Comparison of ENCODE assay signal across 8 mouse cellular contexts in genomic region chr16:97312960-97313686, GRCm38 (mm10). TPM values are rescaled to one million over a fixed set of nuclear protein-coding genes. Genes with fewer than 3 reads are reported as not detected.
DNase-seq lines count a peak whose midpoint lies in the region; ATAC-seq lines count a peak whose summit lies in the region.

No protein-coding gene starts in this region.

- DNase-seq in ZHBTc4 (ENCODE audit: low read depth, low spot score), result peak; percentile 74
- peak; percentile 89 to 93 for DNase-seq in cerebellum, postnatal 10 days
- DNase-seq in frontal cortex, postnatal 36 days (ENCODE audit: low spot score in 2 of 2), result peak; percentile 84 to 90
- peak; percentile 78 to 91 for DNase-seq in left cerebral cortex, adult 18-20 months (ENCODE audit: low spot score in 2 of 2)
- DNase-seq in right cerebral cortex, postnatal 25 days, result peak; percentile 76

- ATAC-seq in inflammation-experienced regulatory T-cells, adult 6 months, result peak; percentile 50
- ATAC-seq in megakaryocyte, adult 5-6 weeks (ENCODE audit: poor library complexity, severe bottlenecking), result peak; percentile 68
- no peak for ATAC-seq in erythroid progenitor cell, adult 5-6 weeks (replicated peaks; ENCODE audit: low FRiP score, poor library complexity, severe bottlenecking)

RNA-seq across cellular contexts. Expression of gene Bace2, which starts 43.4 kb away (rescaled TPM):
- polyA plus RNA-seq in inflammation-experienced regulatory T-cells, adult 6 months (2017; shearing (Covaris generic)), result 1 to 10 TPM; 1.4 to 4.3 (median 3.6) TPM
- 1 to 10 TPM; 4.9 to 6.0 TPM for total RNA-seq in left cerebral cortex, adult 18-20 months (2021)
- total RNA-seq in megakaryocyte, adult 5-6 weeks (2015), result not detected in 2 replicates
- total RNA-seq in megakaryocyte, adult 5-6 weeks (2017), result not detected in 2 replicates
- total RNA-seq in erythroid progenitor cell, adult 5-6 weeks (2015; ENCODE audit: low replicate concordance), result not detected in 2 replicates
- not detected in 2 replicates for total RNA-seq in erythroid progenitor cell, adult 5-6 weeks (2017; ENCODE audit: low replicate concordance)

Comparison
In these comparisons a context has a peak if more than half of its experiments do, and no peak if none do; other contexts are left out.
1. RNA of gene Bace2, which starts 43.4 kb away (total RNA-seq): 4.9 to 6.0 TPM in left cerebral cortex, adult 18-20 months; not detected in megakaryocyte, adult 5-6 weeks and not detected in erythroid progenitor cell, adult 5-6 weeks; every median in the first group is over 4 times any median in the second.
2. Peak in every context shown above with its lines, with median percentiles within 50 percentile points of each other: DNase-seq.